Mouse (Mus musculus) stomach, postnatal 0 days (tissue): Measurements from ENCODE around the gene Prr9.

ENCODE experiments used
- CTCF ChIP-seq: IDR thresholded peaks from 2 replicates; pipeline ENCODE4 v1.5.1; 2016; ENCODE audit warnings: antibody characterized with exemption, low read depth, mild to moderate bottlenecking, moderate library complexity
- EP300 ChIP-seq: optimal IDR thresholded peaks from 2 replicates; pipeline ENCODE3; 2016; ENCODE audit warnings: antibody characterized with exemption

DNA sequence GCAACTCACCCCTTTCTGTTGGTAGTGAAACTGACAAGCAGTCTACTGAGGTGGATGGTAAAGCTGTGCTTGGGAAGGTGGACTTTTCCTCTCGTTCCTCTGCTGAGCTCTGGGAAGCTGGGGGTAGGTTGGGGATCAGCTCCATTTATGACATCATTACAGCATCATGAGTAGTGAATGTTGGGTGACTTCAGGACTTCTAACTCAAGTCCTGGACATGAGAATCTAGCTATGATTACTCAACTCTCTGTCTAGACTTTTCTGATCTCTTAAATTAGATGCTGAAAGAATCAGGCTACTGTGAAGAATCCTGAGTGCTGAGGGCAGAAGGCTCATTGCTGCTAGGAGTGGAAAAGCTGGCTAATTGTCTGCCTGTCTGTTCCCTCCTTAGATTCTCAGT is 18.9 kb upstream of the Prr9 start, which contains the start of gene Lelp1:
- no peak for TF ChIP-seq EP300
- TF ChIP-seq CTCF: no peak
